Comparison of ENCODE assay signal across 8 mouse cellular contexts in genomic region chr3:88622113-88622940, GRCm38 (mm10). TPM values are rescaled to one million over a fixed set of nuclear protein-coding genes. Genes with fewer than 3 reads are reported as not detected.
DNase-seq lines count a peak whose midpoint lies in the region; ATAC-seq and TF ChIP-seq lines count a peak whose summit lies in the region.

No protein-coding gene starts in this region.

- peaks cover 15% of the 10 kb centered on the region; the same call in 1 of the 2 replicates for H3K36me3 ChIP-seq in hindbrain, embryonic 14.5 days (replicated peaks; ENCODE audit: control insufficient read depth, insufficient read depth)
- H3K36me3 ChIP-seq in liver, embryonic 12.5 days: peaks cover 10% of the 10 kb centered on the region; the same call in 1 of the 2 replicates
- H3K36me3 ChIP-seq in neural tube, embryonic 12.5 days: peaks cover 17% of the 10 kb centered on the region

- POLR2A ChIA-PET in Patski (lab: Charles Lee): interaction anchor here (0.6 to 6.0 kb wide), 13 partner anchors 9 to 386 kb away, joined by 3 to 64 read pairs (median 10); partner anchors contain the start of gene Khdc4

- DNase-seq in gastrocnemius, postnatal 25 days: peak; percentile 60
- DNase-seq in gastrocnemius, postnatal 36 days: no peak
- no peak for DNase-seq in Patski (ENCODE audit: low read depth, low spot score)
- peak; percentile 38 for DNase-seq in hindbrain, embryonic 14.5 days (ENCODE audit: low spot score)

- TF ChIP-seq CTCF in Patski (IDR thresholded peaks at IDR 0.05): no peak

- peak overlapping the region; percentile 99 for H3K9ac ChIP-seq in hindbrain, embryonic 14.5 days
- peak overlapping the region; percentile 86 for H3K9ac ChIP-seq in liver, embryonic 12.5 days
- H3K9ac ChIP-seq in neural tube, embryonic 12.5 days: peak overlapping the region; percentile 90

- peak; percentile 4 for ATAC-seq in Patski
- ATAC-seq in erythroid progenitor cell, adult 5-6 weeks (replicated peaks; ENCODE audit: low FRiP score, poor library complexity, severe bottlenecking): peak; percentile 12; the same call in 1 of the 2 replicates
- ATAC-seq in hindbrain, embryonic 14.5 days (ENCODE audit: low FRiP score): 0 out of 2 replicates have a peak, but pooled peaks have one; percentile 5
- no peak for ATAC-seq in liver, embryonic 12.5 days
- 0 out of 2 replicates have a peak, but pooled peaks have one; percentile 25 for ATAC-seq in neural tube, embryonic 12.5 days (ENCODE audit: low FRiP score, low read depth)
- ATAC-seq in monocyte, adult 5-6 weeks (replicated peaks; ENCODE audit: insufficient number of reproducible peaks, low FRiP score, low TSS enrichment, poor library complexity, severe bottlenecking): no peak

- peaks cover 40% of the 10 kb centered on the region for H3K4me1 ChIP-seq in hindbrain, embryonic 14.5 days (replicated peaks; ENCODE audit: control insufficient read depth, insufficient read depth, low read length)
- peaks cover 95% of the 10 kb centered on the region for H3K4me1 ChIP-seq in liver, embryonic 12.5 days
- peaks cover 42% of the 10 kb centered on the region for H3K4me1 ChIP-seq in neural tube, embryonic 12.5 days

- CTCF ChIA-PET in Patski (lab: Charles Lee): interaction anchor here (0.7 to 6.9 kb wide), 11 partner anchors 9 to 30 kb away, joined by 3 to 48 read pairs (median 4); no protein-coding TSS in a partner anchor

- H3K4me2 ChIP-seq in hindbrain, embryonic 14.5 days (replicated peaks): peak overlapping the region; percentile 98
- H3K4me2 ChIP-seq in liver, embryonic 12.5 days: peak overlapping the region; percentile 97
- H3K4me2 ChIP-seq in neural tube, embryonic 12.5 days (replicated peaks): peak overlapping the region; percentile 84

- H3K9me3 ChIP-seq in hindbrain, embryonic 14.5 days (ENCODE audit: control insufficient read depth, low read length): no peaks in the 10 kb centered on the region
- no peaks in the 10 kb centered on the region for H3K9me3 ChIP-seq in liver, embryonic 12.5 days (replicated peaks)
- no peaks in the 10 kb centered on the region for H3K9me3 ChIP-seq in neural tube, embryonic 12.5 days

- intact Hi-C loops in gastrocnemius, postnatal 36 days (cut with DNase I): no loop called here

- H3K27me3 ChIP-seq in Patski: no peaks in the 10 kb centered on the region
- no peaks in the 10 kb centered on the region for H3K27me3 ChIP-seq in hindbrain, embryonic 14.5 days (ENCODE audit: control insufficient read depth, insufficient read depth, low read length)
- H3K27me3 ChIP-seq in liver, embryonic 12.5 days (replicated peaks): no peaks in the 10 kb centered on the region
- H3K27me3 ChIP-seq in neural tube, embryonic 12.5 days (replicated peaks): no peaks in the 10 kb centered on the region

- WGBS in hindbrain, embryonic 14.5 days: under 1% methylated on average over 24 of the region's 24 CpGs
- under 1% methylated on average over 24 of the region's 24 CpGs for WGBS in liver, embryonic 12.5 days (ENCODE audit: insufficient replicate concordance)
- under 1% methylated on average over 24 of the region's 24 CpGs for WGBS in neural tube, embryonic 12.5 days

- in situ Hi-C loops in Patski (cut with MboI; ENCODE audit: low pct_unique_long_range_greater_than_20kb): no loop called here

- H3K4me3 ChIP-seq in hindbrain, embryonic 14.5 days (replicated peaks; ENCODE audit: low read length): peak overlapping the region; percentile 70
- peak overlapping the region; percentile 75 for H3K4me3 ChIP-seq in liver, embryonic 12.5 days
- H3K4me3 ChIP-seq in neural tube, embryonic 12.5 days: peak overlapping the region; percentile 63

- H3K27ac ChIP-seq in hindbrain, embryonic 14.5 days: peak overlapping the region; percentile 97
- H3K27ac ChIP-seq in liver, embryonic 12.5 days: peak overlapping the region; percentile 88
- peak overlapping the region; percentile 90 for H3K27ac ChIP-seq in neural tube, embryonic 12.5 days

RNA-seq across cellular contexts. Expression of gene Arhgef2, which starts 16.6 kb away (rescaled TPM):
- 10 to 100 TPM; 28.1 to 33.0 TPM for total RNA-seq in gastrocnemius, postnatal 25 days (2021)
- 10 to 100 TPM; 18.5 to 29.3 TPM for total RNA-seq in gastrocnemius, postnatal 36 days (2021)
- polyA plus RNA-seq in Patski (2021): 175 TPM
- total RNA-seq in erythroid progenitor cell, adult 5-6 weeks (2015; ENCODE audit: low replicate concordance): 17.7 and 23.9 TPM in 2 replicates
- total RNA-seq in erythroid progenitor cell, adult 5-6 weeks (2017; ENCODE audit: low replicate concordance): 12.7 and 15.7 TPM in 2 replicates
- polyA plus RNA-seq in hindbrain, embryonic 14.5 days (2014; fragmentation: Nextera tagmentation; extraction: Ambion mirVana): 96.0 and 115 TPM in 2 replicates
- polyA plus RNA-seq in liver, embryonic 12.5 days (2016; fragmentation: Nextera tagmentation; extraction: Ambion mirVana): 30.5 and 33.0 TPM in 2 replicates
- 186 TPM in 2 replicates for polyA plus RNA-seq in neural tube, embryonic 12.5 days (2016; fragmentation: Nextera tagmentation; extraction: Ambion mirVana)
- 88.9 to 183 TPM (median 90.0 TPM) in 3 replicates for total RNA-seq in monocyte, adult 5-6 weeks (2017)

RNA-seq across cellular contexts. Expression of gene Rxfp4, which starts 30.6 kb away (rescaled TPM):
- not detected for total RNA-seq in gastrocnemius, postnatal 25 days (2021)
- not detected for total RNA-seq in gastrocnemius, postnatal 36 days (2021)
- polyA plus RNA-seq in Patski (2021): not detected
- total RNA-seq in erythroid progenitor cell, adult 5-6 weeks (2015; ENCODE audit: low replicate concordance): not detected in 2 replicates
- not detected in 2 replicates for total RNA-seq in erythroid progenitor cell, adult 5-6 weeks (2017; ENCODE audit: low replicate concordance)
- polyA plus RNA-seq in hindbrain, embryonic 14.5 days (2014; fragmentation: Nextera tagmentation; extraction: Ambion mirVana): not detected in 2 replicates
- polyA plus RNA-seq in liver, embryonic 12.5 days (2016; fragmentation: Nextera tagmentation; extraction: Ambion mirVana): not detected in 2 replicates
- polyA plus RNA-seq in neural tube, embryonic 12.5 days (2016; fragmentation: Nextera tagmentation; extraction: Ambion mirVana): not detected in 2 replicates
- total RNA-seq in monocyte, adult 5-6 weeks (2017): not detected in 3 replicates

RNA-seq across cellular contexts. Expression of gene Ssr2, which starts 46.7 kb away (rescaled TPM):
- 10 to 100 TPM; 52.2 to 63.2 TPM for total RNA-seq in gastrocnemius, postnatal 25 days (2021)
- 10 to 100 TPM; 46.3 to 51.4 TPM for total RNA-seq in gastrocnemius, postnatal 36 days (2021)
- 410 TPM for polyA plus RNA-seq in Patski (2021)
- 97.7 and 101 TPM in 2 replicates for total RNA-seq in erythroid progenitor cell, adult 5-6 weeks (2015; ENCODE audit: low replicate concordance)
- 23.9 and 50.2 TPM in 2 replicates for total RNA-seq in erythroid progenitor cell, adult 5-6 weeks (2017; ENCODE audit: low replicate concordance)
- 117 and 129 TPM in 2 replicates for polyA plus RNA-seq in hindbrain, embryonic 14.5 days (2014; fragmentation: Nextera tagmentation; extraction: Ambion mirVana)
- 172 and 177 TPM in 2 replicates for polyA plus RNA-seq in liver, embryonic 12.5 days (2016; fragmentation: Nextera tagmentation; extraction: Ambion mirVana)
- 149 and 157 TPM in 2 replicates for polyA plus RNA-seq in neural tube, embryonic 12.5 days (2016; fragmentation: Nextera tagmentation; extraction: Ambion mirVana)
- total RNA-seq in monocyte, adult 5-6 weeks (2017): 23.2 to 70.0 TPM (median 35.5 TPM) in 3 replicates

Comparison
In these comparisons a context has a peak if more than half of its experiments do, and no peak if none do; other contexts are left out.
1. DNase-seq: peak in gastrocnemius, postnatal 25 days (single experiment) and hindbrain, embryonic 14.5 days (single experiment); none in gastrocnemius, postnatal 36 days (0 of 2) and Patski (single experiment).
2. ATAC-seq: peak in Patski (single experiment), erythroid progenitor cell, adult 5-6 weeks (single experiment), hindbrain, embryonic 14.5 days (single experiment) and neural tube, embryonic 12.5 days (single experiment); none in liver, embryonic 12.5 days (single experiment) and monocyte, adult 5-6 weeks (single experiment).
3. Peak in every context shown above with its lines, with median percentiles within 50 percentile points of each other: H3K27ac ChIP-seq, H3K4me2 ChIP-seq, H3K4me3 ChIP-seq and H3K9ac ChIP-seq.